Mouse (Mus musculus) heart, adult 9 months (tissue): ENCODE data around the gene Trmt2a.
A peak's percentile ranks its signal among the peaks of the same experiment; 100 is the strongest.
"Not testable (repeated sequence)": the region's sequence is repeated elsewhere in the genome, so short reads cannot be mapped to it uniquely, and the experiment has no call there.

Source experiments
- DNase-seq, 2 experiments: peaks; one replicate each; pipeline ENCODE4 v3.0.0; 2022; ENCODE audit warnings: low spot score in 2 of 2

Trmt2a gene

GRCm38 (mm10) chr16:18289067-18289588 is 40.6 kb downstream of the Trmt2a start, which contains the start of gene Dgcr8:
Gene Dgcr8 (minus strand): TSS chr16:18289246.
- DNase-seq: peak; percentile 97 to 98

DNA sequence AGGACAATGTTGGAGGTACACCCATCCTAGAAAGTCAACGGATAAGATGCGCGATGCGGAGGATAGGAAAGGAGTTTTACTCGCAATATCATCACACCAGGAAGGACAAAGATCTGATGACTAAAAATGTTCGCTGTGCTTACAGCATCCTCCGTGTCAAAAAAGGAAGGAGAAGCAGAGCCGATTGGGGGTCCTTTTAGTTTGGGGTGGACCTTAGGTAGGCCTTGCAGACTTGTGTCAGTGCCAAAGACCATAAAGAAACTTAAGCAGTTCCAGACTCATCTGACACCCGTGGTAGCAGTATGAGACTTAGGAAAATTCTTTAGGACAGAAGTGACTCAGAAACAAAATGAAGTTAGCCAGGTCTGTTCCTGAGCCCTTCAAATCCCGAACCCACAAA is 41.1 kb downstream of the Trmt2a start:
- DNase-seq: not testable (repeated sequence)
